Mouse (Mus musculus): ENCODE measurements around the gene Olfr1310. TPM values are rescaled to one million over a fixed set of nuclear protein-coding genes. Genes with fewer than 3 reads are reported as not detected.

The Olfr1310 gene
- not detected in 2 replicates for polyA plus RNA-seq (2021; fragmentation: Nextera tagmentation)
- long read RNA-seq, experiment 1: 0 reads
- long read RNA-seq, experiment 2: 0 reads

GRCm38 (mm10) chr2:112012608-112013007 lies at the start of gene Olfr1310:
Gene Olfr1310 (minus strand): TSS chr2:112012708.

GRCm38 (mm10) chr2:112050138-112050537 lies 37.6 kb upstream of the Olfr1310 start, which contains the start of gene Olfr1312:
Gene Olfr1312 (minus strand): TSS chr2:112050238.

GRCm38 (mm10) chr2:112024312-112024711 lies 11.8 kb upstream of the Olfr1310 start, which contains the start of gene Olfr1311:
Gene Olfr1311 (minus strand): TSS chr2:112024412.

GRCm38 (mm10) chr2:111990181-111990580 lies 22.3 kb downstream of the Olfr1310 start, which contains the start of gene Olfr1309:
Gene Olfr1309 (minus strand): TSS chr2:111990281.

GRCm38 (mm10) chr2:111964844-111965243 lies 47.7 kb downstream of the Olfr1310 start, which contains the start of gene Olfr1308:
Gene Olfr1308 (minus strand): TSS chr2:111964944.

Other genes with a start within 250 kb of the Olfr1310 start
- not detected in 2 replicates for gene Olfr1302, start 235.3 kb downstream of the Olfr1310 start, polyA plus RNA-seq (2021; fragmentation: Nextera tagmentation)
- gene Olfr1303, start 192.4 kb downstream of the Olfr1310 start, polyA plus RNA-seq (2021; fragmentation: Nextera tagmentation): not detected in 2 replicates
- gene Olfr1305, start 135.6 kb downstream of the Olfr1310 start, polyA plus RNA-seq (2021; fragmentation: Nextera tagmentation): not detected in 2 replicates
- gene Olfr1306, start 96.4 kb downstream of the Olfr1310 start, polyA plus RNA-seq (2021; fragmentation: Nextera tagmentation): not detected in 2 replicates
- not detected in 2 replicates for gene Olfr1307, start 63.3 kb downstream of the Olfr1310 start, polyA plus RNA-seq (2021; fragmentation: Nextera tagmentation)
- not detected in 2 replicates for gene Olfr1308, start 47.8 kb downstream of the Olfr1310 start, polyA plus RNA-seq (2021; fragmentation: Nextera tagmentation)
- gene Olfr1309, start 22.4 kb downstream of the Olfr1310 start, polyA plus RNA-seq (2021; fragmentation: Nextera tagmentation): not detected in 2 replicates
- gene Olfr1311, start 11.7 kb upstream of the Olfr1310 start, polyA plus RNA-seq (2021; fragmentation: Nextera tagmentation): not detected in 2 replicates
- not detected in 2 replicates for gene Olfr1312, start 37.5 kb upstream of the Olfr1310 start, polyA plus RNA-seq (2021; fragmentation: Nextera tagmentation)
- gene Olfr1313, start 65.1 kb upstream of the Olfr1310 start, polyA plus RNA-seq (2021; fragmentation: Nextera tagmentation): not detected in 2 replicates
- gene Olfr1314, start 84.1 kb upstream of the Olfr1310 start, polyA plus RNA-seq (2021; fragmentation: Nextera tagmentation): not detected in 2 replicates
- gene Olfr1315-ps1, start 102.7 kb upstream of the Olfr1310 start, polyA plus RNA-seq (2021; fragmentation: Nextera tagmentation): not detected in 2 replicates
- not detected in 2 replicates for gene Olfr1316, start 122.3 kb upstream of the Olfr1310 start, polyA plus RNA-seq (2021; fragmentation: Nextera tagmentation)
- gene Olfr1317, start 127.6 kb upstream of the Olfr1310 start, polyA plus RNA-seq (2021; fragmentation: Nextera tagmentation): not detected in 2 replicates
- gene Olfr1318, start 141.5 kb upstream of the Olfr1310 start, polyA plus RNA-seq (2021; fragmentation: Nextera tagmentation): not detected in 2 replicates
- 28.9 and 32.7 TPM in 2 replicates for gene Lpcat4, start 226.8 kb upstream of the Olfr1310 start, polyA plus RNA-seq (2021; fragmentation: Nextera tagmentation)
- 0.04 and 0.06 TPM in 2 replicates for gene Nutm1, start 246.6 kb upstream of the Olfr1310 start, polyA plus RNA-seq (2021; fragmentation: Nextera tagmentation)
- gene Nop10, start 249.2 kb upstream of the Olfr1310 start, polyA plus RNA-seq (2021; fragmentation: Nextera tagmentation): 242 and 268 TPM in 2 replicates